Mouse (Mus musculus) hindbrain, embryonic 13.5 days (tissue): ENCODE measurements at regions not wholly inside any gene's neighbourhood (a gene's known extent, or its start where the extent isn't known, plus 50 kb on each side); places are given as distances from the start of the nearest gene placed in this dataset.
A peak's percentile ranks its signal among the peaks of the same experiment; 100 is the strongest.

Experiments
- ATAC-seq: fragments of 200-750 bp; cut with Nextera tagmentation; 2 replicates; pipeline ENCODE4 v1.8.0; 2017; ENCODE audit warnings: moderate TSS enrichment; ENCODE audit not compliant: low FRiP score
- H3K27ac ChIP-seq: fragments of 300-500 bp; sonication (generic); 2 replicates; pipeline ENCODE4 v1.5.1; 2015; ENCODE audit warnings: inconsistent platforms, mild to moderate bottlenecking, moderate library complexity
- H3K27me3 ChIP-seq: fragments of 300-500 bp; sonication (generic); 2 replicates; pipeline ENCODE4 v1.6.1; 2015; ENCODE audit warnings: mild to moderate bottlenecking, inconsistent platforms
- H3K36me3 ChIP-seq: fragments of 300-500 bp; sonication (generic); 2 replicates; pipeline ENCODE4 v1.6.1; 2015; ENCODE audit warnings: mild to moderate bottlenecking, inconsistent platforms
- H3K4me1 ChIP-seq: fragments of 300-500 bp; sonication (generic); replicated peaks from 2 replicates; pipeline ENCODE4 v1.6.1; 2015; ENCODE audit warnings: inconsistent platforms
- H3K4me2 ChIP-seq: fragments of 300-500 bp; sonication (generic); 2 replicates; pipeline ENCODE4 v1.6.1; 2015; ENCODE audit warnings: inconsistent platforms, mild to moderate bottlenecking, moderate library complexity
- H3K4me3 ChIP-seq: fragments of 300-500 bp; sonication (generic); 2 replicates; pipeline ENCODE4 v1.5.1; 2015; ENCODE audit warnings: mild to moderate bottlenecking, inconsistent platforms
- H3K9ac ChIP-seq: fragments of 300-500 bp; sonication (generic); 2 replicates; pipeline ENCODE4 v1.6.1; 2015; ENCODE audit warnings: mild to moderate bottlenecking, inconsistent platforms
- H3K9me3 ChIP-seq: fragments of 300-500 bp; sonication (generic); 2 replicates; pipeline ENCODE4 v1.6.1; 2016; ENCODE audit warnings: inconsistent platforms
- WGBS: fragments of 180-500 bp; shearing (Covaris S2); methylation state at CpG from one replicate; pipeline ENCODE4 v1.1.7; 2015; 5-methylcytosine and 5-hydroxymethylcytosine counted together

DNA sequence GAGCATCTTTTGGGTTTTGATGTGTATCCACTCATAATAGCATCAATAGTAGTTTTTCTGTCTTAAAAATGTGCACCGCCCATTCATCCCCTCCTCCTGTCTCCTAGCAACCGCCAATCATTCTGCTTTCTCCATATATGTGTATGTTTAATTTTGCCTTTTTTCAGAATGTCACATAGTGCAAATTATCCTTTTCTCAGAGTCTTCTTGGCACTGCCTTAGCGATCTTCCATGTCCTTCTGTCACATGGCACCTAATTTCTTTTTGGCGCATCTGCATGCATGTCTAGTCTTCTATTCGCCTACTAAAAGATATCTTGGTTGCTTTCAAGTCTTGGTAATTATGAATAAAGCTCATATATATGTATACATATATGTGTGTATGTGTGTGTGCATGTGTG is 573.0 kb downstream of the Gm19410 start:
- Histone ChIP-seq H3K36me3 (no peaks in the 10 kb centered on the region), H3K9ac (no peak overlapping the region), H3K9me3 (no peaks in the 10 kb centered on the region), H3K27me3 (no peaks in the 10 kb centered on the region), H3K4me1 (0 out of 2 replicates have a peak, but pooled peaks cover 6% of the 10 kb centered on the region), H3K4me3 (no peak overlapping the region), H3K4me2 (no peak overlapping the region), H3K27ac (no peak overlapping the region)
- no peak for ATAC-seq
- 97% methylated on average over 5 of the region's 5 CpGs for WGBS

DNA sequence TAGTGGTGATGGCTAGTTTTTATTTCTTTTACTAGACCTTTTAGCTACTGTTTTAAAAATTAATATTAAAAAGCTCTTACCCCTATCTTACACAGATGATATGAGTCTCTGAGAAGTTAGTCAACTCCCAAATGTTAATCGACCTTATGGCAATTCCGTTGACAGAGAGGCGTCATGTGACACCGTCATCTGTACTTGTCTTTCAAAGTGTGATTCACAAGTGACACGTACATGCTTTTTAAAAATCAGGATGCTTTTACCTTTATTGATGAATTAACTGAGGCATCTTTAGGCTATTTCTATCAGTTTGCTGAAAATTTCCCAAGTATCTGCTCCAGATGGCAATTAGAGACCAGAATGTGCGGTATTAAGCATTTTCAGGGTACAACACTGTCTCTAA is 573.9 kb downstream of the Gm19410 start:
- H3K4me3 ChIP-seq: no peak overlapping the region
- H3K4me2 ChIP-seq: no peak overlapping the region
- H3K27me3 ChIP-seq: no peaks in the 10 kb centered on the region
- H3K27ac ChIP-seq: no peak overlapping the region
- H3K9me3 ChIP-seq: no peaks in the 10 kb centered on the region
- 0 out of 2 replicates have a peak, but pooled peaks cover 6% of the 10 kb centered on the region for H3K4me1 ChIP-seq
- H3K9ac ChIP-seq: no peak overlapping the region
- 95% methylated on average over 6 of the region's 6 CpGs for WGBS
- no peaks in the 10 kb centered on the region for H3K36me3 ChIP-seq
- ATAC-seq: no peak

DNA sequence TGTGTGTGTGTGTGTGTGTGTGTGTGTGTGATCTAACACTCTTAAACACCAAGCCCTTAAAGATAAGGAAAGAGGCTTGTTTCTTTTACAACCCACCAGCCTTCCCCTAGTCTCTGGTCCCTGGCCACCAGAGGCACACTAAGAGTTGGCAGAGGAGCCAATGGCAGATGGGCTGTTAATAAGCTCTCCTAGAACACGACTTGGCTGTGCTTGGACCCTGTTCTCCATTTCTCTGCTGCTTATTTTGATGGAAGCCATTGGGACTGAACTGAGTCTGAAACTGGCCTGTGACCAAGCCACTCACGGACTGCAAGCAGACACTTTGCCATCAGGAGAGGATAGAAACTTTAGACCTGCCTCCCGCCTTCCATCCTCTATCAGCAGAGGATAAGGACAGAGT is 574.9 kb downstream of the Gm19410 start:
- Histone ChIP-seq H3K27me3 (no peaks in the 10 kb centered on the region), H3K4me1 (0 out of 2 replicates have a peak, but pooled peaks cover 6% of the 10 kb centered on the region), H3K27ac (no peak overlapping the region), H3K9me3 (no peaks in the 10 kb centered on the region), H3K36me3 (no peaks in the 10 kb centered on the region), H3K4me3 (no peak overlapping the region), H3K9ac (no peak overlapping the region), H3K4me2 (no peak overlapping the region)
- no peak for ATAC-seq
- 71% methylated on average over 3 of the region's 3 CpGs for WGBS

DNA sequence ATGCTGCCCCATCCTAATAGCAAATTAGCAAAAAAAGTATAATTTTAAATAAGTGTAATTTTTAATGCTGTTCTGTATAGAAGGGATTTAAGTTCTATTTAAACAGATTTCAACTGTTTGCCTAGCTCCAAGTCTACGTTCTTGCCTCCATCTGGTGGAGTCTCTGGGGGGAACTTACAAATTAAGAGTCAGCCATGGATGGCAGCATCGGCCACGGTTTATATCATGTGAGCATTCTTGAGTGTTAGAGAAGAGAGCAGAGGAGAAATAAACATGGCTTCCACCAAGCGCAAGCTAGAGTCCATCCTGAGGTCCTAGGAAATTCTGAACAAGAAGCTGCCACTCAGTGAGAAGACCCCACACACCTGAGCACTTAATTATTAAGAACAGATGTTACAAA is 576.4 kb downstream of the Gm19410 start:
- no peak for ATAC-seq
- no peaks in the 10 kb centered on the region for H3K27me3 ChIP-seq
- no peaks in the 10 kb centered on the region for H3K9me3 ChIP-seq
- 0 out of 2 replicates have a peak overlapping the region, but pooled peaks have one; percentile 27 for H3K27ac ChIP-seq
- no peak overlapping the region for H3K4me3 ChIP-seq
- H3K36me3 ChIP-seq: no peaks in the 10 kb centered on the region
- no peak overlapping the region for H3K4me2 ChIP-seq
- 59% methylated on average over 4 of the region's 4 CpGs for WGBS
- H3K9ac ChIP-seq: no peak overlapping the region
- H3K4me1 ChIP-seq: 0 out of 2 replicates have a peak, but pooled peaks cover 6% of the 10 kb centered on the region

DNA sequence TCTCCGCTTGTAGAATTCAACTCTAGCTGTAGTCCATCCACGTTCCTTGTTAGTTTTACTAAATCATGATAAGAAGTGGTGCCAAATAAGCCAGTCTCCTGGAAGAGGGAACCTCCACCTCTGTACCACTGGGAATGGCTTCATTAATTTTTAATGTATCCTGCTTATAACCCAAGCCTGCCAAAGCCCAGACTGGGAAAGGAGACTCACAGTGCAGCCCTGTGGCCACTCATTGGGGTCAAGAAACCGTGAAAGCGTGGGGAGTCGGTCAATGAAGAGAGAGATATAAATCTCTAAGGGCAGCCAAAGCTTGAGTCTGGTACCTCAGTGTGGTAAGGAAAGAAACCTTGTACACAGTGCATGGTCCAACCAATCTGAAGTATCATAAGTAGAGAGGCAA is 577.1 kb downstream of the Gm19410 start:
- no peaks in the 10 kb centered on the region for H3K36me3 ChIP-seq
- H3K9ac ChIP-seq: no peak overlapping the region
- H3K27ac ChIP-seq: no peak overlapping the region
- 80% methylated on average over 5 of the region's 5 CpGs for WGBS
- H3K4me2 ChIP-seq: no peak overlapping the region
- H3K9me3 ChIP-seq: no peaks in the 10 kb centered on the region
- H3K4me1 ChIP-seq: 0 out of 2 replicates have a peak, but pooled peaks cover 6% of the 10 kb centered on the region
- H3K27me3 ChIP-seq: no peaks in the 10 kb centered on the region
- no peak for ATAC-seq
- H3K4me3 ChIP-seq: no peak overlapping the region

DNA sequence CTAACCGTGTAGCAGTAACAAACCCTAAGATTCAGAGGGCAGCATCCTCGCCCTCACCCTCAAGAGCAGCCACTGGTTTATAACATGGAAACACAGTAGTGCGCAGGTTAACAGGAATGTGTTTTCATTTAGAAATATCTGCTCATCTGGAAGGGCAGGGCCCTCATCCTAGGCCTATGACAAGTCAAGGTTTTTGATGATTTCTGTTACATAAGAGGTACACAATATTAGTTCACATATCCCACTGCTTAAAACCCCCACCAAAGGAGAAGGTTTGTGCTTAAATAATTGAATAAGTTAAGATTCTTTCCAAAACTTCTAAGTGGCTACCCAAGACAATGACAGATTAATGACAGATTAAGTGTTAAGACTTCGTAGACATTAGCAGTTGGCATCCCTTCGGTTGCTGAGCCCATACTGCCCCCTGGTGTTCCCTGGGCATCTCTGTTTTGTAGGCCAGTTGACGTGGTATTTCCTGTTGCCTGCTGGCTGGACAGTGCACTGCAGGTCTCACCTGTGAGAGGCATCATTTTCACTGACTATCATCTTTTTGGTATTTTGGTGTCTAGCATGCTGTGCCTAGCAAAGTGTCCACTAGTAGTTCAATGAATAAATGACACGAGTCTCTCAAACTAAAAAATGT is 581.2 kb downstream of the Gm19410 start:
- ATAC-seq: peak; percentile 71; the same call in 1 of the 2 replicates
- no peak overlapping the region for H3K9ac ChIP-seq
- no peak overlapping the region for H3K27ac ChIP-seq
- H3K4me3 ChIP-seq: no peak overlapping the region
- H3K27me3 ChIP-seq: no peaks in the 10 kb centered on the region
- 0 out of 2 replicates have a peak, but pooled peaks cover 6% of the 10 kb centered on the region for H3K4me1 ChIP-seq
- H3K4me2 ChIP-seq: no peak overlapping the region
- H3K9me3 ChIP-seq: no peaks in the 10 kb centered on the region
- H3K36me3 ChIP-seq: no peaks in the 10 kb centered on the region
- 50% methylated on average over 7 of the region's 7 CpGs for WGBS

DNA sequence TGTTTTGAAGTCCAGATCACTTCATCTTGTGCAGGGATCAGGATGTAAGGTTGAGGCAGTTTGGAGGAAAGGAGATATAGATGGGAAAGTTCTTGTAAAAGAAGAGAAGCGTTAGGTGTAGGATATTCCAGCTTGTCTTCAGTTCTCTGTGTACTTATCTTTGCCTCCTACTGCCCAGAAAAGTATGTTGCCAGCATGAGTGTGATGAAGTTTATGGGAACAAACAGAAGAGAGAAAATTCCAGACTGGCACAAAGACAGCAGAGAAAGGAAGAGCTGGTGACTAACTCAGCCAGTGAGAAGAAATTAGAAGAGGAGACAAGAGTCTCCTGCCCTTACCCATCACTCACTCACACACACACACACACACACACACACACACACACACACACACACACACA is 582.5 kb downstream of the Gm19410 start:
- ATAC-seq: no peak
- 86% methylated on average over 1 of the region's 1 CpGs for WGBS
- no peaks in the 10 kb centered on the region for H3K4me1 ChIP-seq

DNA sequence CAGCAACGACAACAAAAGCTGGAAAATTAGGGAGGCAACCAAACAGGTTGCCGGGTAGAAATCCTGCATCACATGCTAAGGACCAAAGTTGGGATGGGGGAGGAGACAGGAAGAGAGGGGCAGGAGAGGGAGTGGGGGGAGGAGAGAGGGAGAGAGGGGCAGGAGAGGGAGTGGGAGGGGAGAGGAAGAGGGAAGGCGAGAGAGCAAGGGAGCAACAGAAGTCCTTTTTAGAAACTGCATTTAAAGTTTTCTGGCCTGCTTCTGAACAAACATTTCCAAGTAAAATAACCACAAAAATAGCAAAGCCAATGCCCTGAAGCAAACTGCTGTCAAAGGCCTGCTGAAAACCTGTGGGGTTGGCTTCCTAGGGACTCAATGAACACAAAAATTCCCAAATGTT is 589.3 kb downstream of the Gm19410 start:
- Histone ChIP-seq H3K27ac (no peak overlapping the region), H3K36me3 (no peaks in the 10 kb centered on the region), H3K4me2 (no peak overlapping the region), H3K4me1 (no peaks in the 10 kb centered on the region), H3K9ac (no peak overlapping the region), H3K9me3 (no peaks in the 10 kb centered on the region), H3K27me3 (no peaks in the 10 kb centered on the region), H3K4me3 (no peak overlapping the region)
- WGBS: 28% methylated on average over 3 of the region's 3 CpGs
- ATAC-seq: no peak

More for the DNA sequence above, 582.5 kb downstream of the Gm19410 start:
- no peaks in the 10 kb centered on the region for H3K9me3 ChIP-seq
- no peaks in the 10 kb centered on the region for H3K27me3 ChIP-seq
- no peak overlapping the region for H3K27ac ChIP-seq
- no peaks in the 10 kb centered on the region for H3K36me3 ChIP-seq
- no peak overlapping the region for H3K4me2 ChIP-seq
- no peak overlapping the region for H3K9ac ChIP-seq
- H3K4me3 ChIP-seq: no peak overlapping the region

DNA sequence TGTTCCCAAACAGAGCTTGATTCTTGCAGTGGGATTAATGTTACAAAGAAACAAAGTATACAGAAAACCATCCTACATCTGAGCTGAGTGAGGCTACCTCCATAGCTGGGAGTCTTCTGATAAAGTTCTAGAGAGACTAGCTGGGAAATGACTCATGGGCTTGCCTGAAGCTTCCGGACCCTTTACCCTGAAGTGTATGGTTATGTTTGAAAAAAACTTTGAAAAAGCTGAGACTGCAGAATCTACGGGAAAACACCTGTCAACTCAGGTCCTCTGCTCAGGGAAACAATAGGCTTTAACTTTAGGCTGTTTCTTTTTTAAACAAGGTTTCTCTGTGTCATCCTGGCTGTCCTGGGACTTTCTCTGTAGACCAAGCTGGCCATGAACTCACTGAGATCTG is 593.4 kb downstream of the Gm19410 start:
- Histone ChIP-seq H3K9me3 (no peaks in the 10 kb centered on the region), H3K4me1 (0 out of 2 replicates have a peak, but pooled peaks cover 3% of the 10 kb centered on the region), H3K27me3 (no peaks in the 10 kb centered on the region), H3K4me3 (no peak overlapping the region), H3K27ac (no peak overlapping the region), H3K4me2 (no peak overlapping the region), H3K9ac (no peak overlapping the region), H3K36me3 (no peaks in the 10 kb centered on the region)
- ATAC-seq: no peak
- WGBS: 88% methylated on average over 2 of the region's 2 CpGs

DNA sequence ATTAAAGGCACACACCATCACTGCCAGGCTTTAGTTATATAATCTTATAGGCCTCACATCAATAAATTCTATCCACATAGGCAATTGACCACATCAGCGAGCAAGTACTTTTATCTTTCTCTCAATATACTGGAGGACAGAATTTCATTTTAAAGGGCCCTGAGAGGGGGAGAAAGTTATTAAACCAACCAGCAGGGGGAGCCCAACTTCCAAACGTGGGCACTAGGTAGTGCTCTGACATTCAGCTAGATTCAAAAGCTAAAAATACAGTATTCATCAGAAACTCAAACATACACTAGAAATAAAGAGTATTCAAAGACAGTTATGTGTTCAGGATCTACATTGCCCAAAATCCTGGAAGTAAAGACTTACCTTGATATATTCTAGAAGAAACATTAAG is 595.7 kb downstream of the Gm19410 start:
- no peak overlapping the region for H3K27ac ChIP-seq
- no peaks in the 10 kb centered on the region for H3K36me3 ChIP-seq
- no peaks in the 10 kb centered on the region for H3K27me3 ChIP-seq
- H3K4me2 ChIP-seq: no peak overlapping the region
- H3K9me3 ChIP-seq: no peaks in the 10 kb centered on the region
- 17% methylated on average over 2 of the region's 2 CpGs for WGBS
- peak; percentile 61; the same call in 1 of the 2 replicates for ATAC-seq
- H3K4me1 ChIP-seq: 0 out of 2 replicates have a peak, but pooled peaks cover 3% of the 10 kb centered on the region
- H3K9ac ChIP-seq: no peak overlapping the region
- no peak overlapping the region for H3K4me3 ChIP-seq

DNA sequence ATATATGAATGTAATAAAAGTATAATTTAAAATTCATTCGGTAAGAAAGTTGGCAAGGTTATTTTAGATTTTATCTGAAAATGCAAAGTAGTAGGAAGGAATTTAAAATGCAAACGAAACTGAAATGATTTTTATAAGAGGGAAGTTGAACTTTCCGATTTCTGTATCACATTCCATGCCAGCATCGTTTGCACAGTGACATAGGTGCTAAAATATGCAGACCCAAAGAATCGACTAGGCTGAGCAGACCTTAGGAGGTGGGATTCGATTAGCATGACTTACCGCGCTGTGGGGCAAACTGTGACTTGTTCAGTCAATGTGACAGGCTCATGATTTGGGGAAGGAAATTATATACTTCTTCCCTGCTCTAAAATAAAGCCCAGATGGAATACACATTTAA is 596.2 kb downstream of the Gm19410 start:
- ATAC-seq: no peak
- Histone ChIP-seq H3K4me1 (0 out of 2 replicates have a peak, but pooled peaks cover 3% of the 10 kb centered on the region), H3K9me3 (no peaks in the 10 kb centered on the region), H3K36me3 (no peaks in the 10 kb centered on the region), H3K27ac (no peak overlapping the region), H3K9ac (no peak overlapping the region), H3K27me3 (no peaks in the 10 kb centered on the region), H3K4me2 (no peak overlapping the region), H3K4me3 (no peak overlapping the region)
- WGBS: 62% methylated on average over 8 of the region's 8 CpGs

DNA sequence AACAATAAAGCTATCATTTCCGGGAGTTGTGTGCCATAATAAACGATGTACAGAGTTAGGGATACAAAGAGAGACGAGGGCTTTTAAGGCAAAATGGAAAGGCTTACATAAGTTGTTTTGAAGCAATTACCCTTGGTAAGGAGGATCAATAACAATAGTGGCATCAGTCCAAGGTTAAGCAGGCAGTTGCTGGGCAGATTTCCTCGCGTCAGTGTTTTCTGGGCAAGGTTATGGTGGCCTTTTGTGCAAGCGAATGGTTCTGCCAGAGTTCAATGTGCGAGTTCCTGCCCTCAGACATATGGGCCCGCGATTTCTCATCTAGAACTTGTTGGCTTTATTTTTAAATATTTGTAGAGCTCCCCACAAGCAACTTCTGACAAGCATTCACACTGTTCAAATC is 597.7 kb downstream of the Gm19410 start:
- no peak overlapping the region for H3K4me2 ChIP-seq
- H3K9ac ChIP-seq: no peak overlapping the region
- no peaks in the 10 kb centered on the region for H3K9me3 ChIP-seq
- H3K27ac ChIP-seq: no peak overlapping the region
- 0 out of 2 replicates have a peak, but pooled peaks cover 3% of the 10 kb centered on the region for H3K4me1 ChIP-seq
- ATAC-seq: no peak
- no peak overlapping the region for H3K4me3 ChIP-seq
- H3K27me3 ChIP-seq: no peaks in the 10 kb centered on the region
- H3K36me3 ChIP-seq: no peaks in the 10 kb centered on the region
- 71% methylated on average over 9 of the region's 9 CpGs for WGBS

DNA sequence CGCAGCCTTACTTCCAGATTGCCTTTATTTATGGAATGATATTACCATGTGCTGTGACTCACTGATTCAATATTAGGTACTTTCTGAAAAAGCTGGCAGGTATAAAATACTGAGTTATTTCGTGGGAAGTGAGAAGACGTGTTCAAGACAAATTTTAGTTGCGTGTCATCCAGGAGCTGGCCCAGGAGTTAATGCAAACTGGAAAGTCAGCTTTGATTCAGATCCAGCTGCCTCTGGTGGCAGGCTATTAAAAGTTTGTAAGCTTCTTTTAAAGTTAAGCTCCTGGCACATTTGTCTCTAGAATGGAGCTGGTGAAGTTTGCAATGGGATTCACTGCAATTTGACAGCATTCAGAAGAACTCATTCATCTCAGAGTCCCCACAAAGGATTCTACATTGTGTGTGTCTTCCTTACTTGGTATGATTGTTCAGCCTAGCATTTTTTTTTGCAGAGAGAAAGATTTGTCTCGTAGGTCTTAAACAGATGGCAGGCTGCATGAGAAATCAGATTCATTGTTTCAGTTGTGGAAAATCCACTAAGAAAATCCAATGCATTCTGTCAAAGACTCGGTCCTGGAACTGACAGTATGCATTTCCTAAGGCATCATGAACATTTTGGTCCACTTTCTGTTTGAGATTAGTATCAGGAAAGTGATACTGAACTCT is 599.1 kb downstream of the Gm19410 start:
- no peak overlapping the region for H3K27ac ChIP-seq
- H3K9ac ChIP-seq: no peak overlapping the region
- no peak overlapping the region for H3K4me3 ChIP-seq
- H3K36me3 ChIP-seq: no peaks in the 10 kb centered on the region
- 63% methylated on average over 6 of the region's 6 CpGs for WGBS
- H3K27me3 ChIP-seq: no peaks in the 10 kb centered on the region
- no peaks in the 10 kb centered on the region for H3K9me3 ChIP-seq
- H3K4me2 ChIP-seq: no peak overlapping the region
- no peak for ATAC-seq
- H3K4me1 ChIP-seq: 0 out of 2 replicates have a peak, but pooled peaks cover 3% of the 10 kb centered on the region
